Mouse (Mus musculus) stomach, embryonic 16.5 days (tissue): Measurements from ENCODE around the gene Tnf. TPM values are rescaled to one million over a fixed set of nuclear protein-coding genes. Genes with fewer than 3 reads are reported as not detected.

Experiments used
- ATAC-seq: fragments of 200-750 bp; cut with Nextera tagmentation; 2 replicates; pipeline ENCODE4 v1.8.0; 2017; ENCODE audit warnings: moderate number of reproducible peaks, moderate TSS enrichment; ENCODE audit not compliant: insufficient read depth, low FRiP score
- H3K27ac ChIP-seq: fragments of 300-500 bp; sonication (generic); 2 replicates; pipeline ENCODE4 v1.5.1; 2014; ENCODE audit warnings: low read length
- H3K27me3 ChIP-seq: fragments of 300-500 bp; sonication (generic); 2 replicates; pipeline ENCODE4 v1.6.1; 2014; ENCODE audit warnings: low read length, control low read depth, mixed read lengths; ENCODE audit not compliant: control insufficient read depth, insufficient read depth
- H3K36me3 ChIP-seq: fragments of 300-500 bp; sonication (generic); 2 replicates; pipeline ENCODE4 v1.6.1; 2014; ENCODE audit warnings: low read length; ENCODE audit not compliant: control insufficient read depth, insufficient read depth
- H3K4me1 ChIP-seq: fragments of 300-500 bp; sonication (generic); 2 replicates; pipeline ENCODE4 v1.6.1; 2014; ENCODE audit warnings: low read length, control low read depth, mixed read lengths; ENCODE audit not compliant: control insufficient read depth, insufficient read depth
- H3K4me2 ChIP-seq: fragments of 300-500 bp; sonication (generic); 2 replicates; pipeline ENCODE4 v1.6.1; 2014; ENCODE audit warnings: low read depth, low read length, mixed read lengths
- H3K4me3 ChIP-seq: fragments of 300-500 bp; sonication (generic); replicated peaks from 2 replicates; pipeline ENCODE4 v1.5.1; 2014; ENCODE audit warnings: mild to moderate bottlenecking, low read length
- H3K9ac ChIP-seq: fragments of 300-500 bp; sonication (generic); 2 replicates; pipeline ENCODE4 v1.6.1; 2014; ENCODE audit warnings: low read length
- H3K9me3 ChIP-seq: fragments of 300-500 bp; sonication (generic); replicated peaks from 2 replicates; pipeline ENCODE4 v1.6.1; 2016; ENCODE audit warnings: low read length, control low read depth; ENCODE audit not compliant: control insufficient read depth
- WGBS: fragments of 180-500 bp; shearing (Covaris S2); extraction: QIAGEN DNeasy Blood & Tissue Kit; methylation state at CpG from one replicate; pipeline ENCODE4 v1.1.7; 2014; 5-methylcytosine and 5-hydroxymethylcytosine counted together
- polyA plus RNA-seq: library from polyadenylated mRNA; unstranded; fragments of >200 nt; fragmentation: Nextera tagmentation; extraction: Ambion mirVana; gene quantifications from 2 replicates; pipeline ENCODE4 v1.2.1, GENCODE M21; 2015

The Tnf gene
- polyA plus RNA-seq, 1 experiment from 2014 or later = 0.32 TPM

DNA sequence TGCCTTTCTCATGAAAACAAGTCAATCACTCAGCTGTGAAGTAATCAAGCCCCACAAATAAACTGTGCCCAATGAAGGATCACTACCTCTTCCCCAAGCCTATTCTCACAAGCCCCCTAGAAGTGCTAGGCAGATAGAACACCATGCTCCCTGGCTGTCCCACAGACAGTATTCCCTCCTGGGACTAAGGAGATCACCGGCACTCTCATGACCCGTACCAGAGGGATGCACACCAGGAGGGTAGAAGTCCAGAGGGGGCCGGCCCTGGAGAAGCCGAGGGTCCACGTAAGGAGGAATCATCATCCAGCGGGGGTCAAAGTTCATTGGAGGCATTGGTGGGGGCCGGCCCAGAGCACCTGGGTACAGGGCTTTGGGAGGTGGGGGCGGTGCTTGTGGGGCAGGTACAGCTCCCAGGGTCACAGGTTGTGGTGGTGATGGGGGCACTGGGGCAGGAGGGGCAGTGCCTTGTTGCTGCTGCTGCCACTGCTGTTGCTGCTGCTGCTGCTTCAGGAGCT is 44.1 kb downstream of the Tnf start:
- H3K4me2 ChIP-seq = no peak overlapping the region
- no peak overlapping the region for H3K9ac ChIP-seq
- no peak overlapping the region for H3K27ac ChIP-seq
- ATAC-seq = no peak
- H3K9me3 ChIP-seq = no peaks in the 10 kb centered on the region
- WGBS = 89% methylated on average over 8 of the region's 8 CpGs
- no peak overlapping the region for H3K4me3 ChIP-seq
- no peaks in the 10 kb centered on the region for H3K27me3 ChIP-seq
- H3K4me1 ChIP-seq = peaks cover 8% of the 10 kb centered on the region
- H3K36me3 ChIP-seq = peaks cover 68% of the 10 kb centered on the region

DNA sequence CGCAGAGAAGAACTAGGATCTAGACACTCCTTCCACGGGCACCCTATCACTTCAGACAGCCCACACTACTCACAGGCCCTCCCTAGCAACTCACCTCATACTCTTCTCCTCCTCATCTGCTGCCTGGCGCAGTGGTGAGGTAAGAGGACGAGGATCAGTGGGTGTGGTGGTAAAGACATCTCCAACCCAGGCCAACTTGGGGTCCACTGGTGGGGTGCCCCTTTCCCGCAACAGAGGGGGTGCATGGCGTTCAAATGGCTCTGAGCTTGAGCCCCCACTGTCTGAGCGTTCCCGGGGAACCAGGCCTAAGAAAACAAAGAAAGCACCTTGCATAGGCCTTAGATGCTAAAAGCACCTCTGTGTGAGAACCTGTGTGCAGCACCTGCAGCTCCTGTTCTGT is 44.6 kb downstream of the Tnf start:
- H3K9me3 ChIP-seq = no peaks in the 10 kb centered on the region
- WGBS = 87% methylated on average over 8 of the region's 8 CpGs
- peaks cover 4% of the 10 kb centered on the region for H3K4me1 ChIP-seq
- peaks cover 72% of the 10 kb centered on the region for H3K36me3 ChIP-seq
- H3K27ac ChIP-seq = no peak overlapping the region
- no peak overlapping the region for H3K4me2 ChIP-seq
- H3K9ac ChIP-seq = no peak overlapping the region
- no peaks in the 10 kb centered on the region for H3K27me3 ChIP-seq
- ATAC-seq = no peak
- H3K4me3 ChIP-seq = no peak overlapping the region

DNA sequence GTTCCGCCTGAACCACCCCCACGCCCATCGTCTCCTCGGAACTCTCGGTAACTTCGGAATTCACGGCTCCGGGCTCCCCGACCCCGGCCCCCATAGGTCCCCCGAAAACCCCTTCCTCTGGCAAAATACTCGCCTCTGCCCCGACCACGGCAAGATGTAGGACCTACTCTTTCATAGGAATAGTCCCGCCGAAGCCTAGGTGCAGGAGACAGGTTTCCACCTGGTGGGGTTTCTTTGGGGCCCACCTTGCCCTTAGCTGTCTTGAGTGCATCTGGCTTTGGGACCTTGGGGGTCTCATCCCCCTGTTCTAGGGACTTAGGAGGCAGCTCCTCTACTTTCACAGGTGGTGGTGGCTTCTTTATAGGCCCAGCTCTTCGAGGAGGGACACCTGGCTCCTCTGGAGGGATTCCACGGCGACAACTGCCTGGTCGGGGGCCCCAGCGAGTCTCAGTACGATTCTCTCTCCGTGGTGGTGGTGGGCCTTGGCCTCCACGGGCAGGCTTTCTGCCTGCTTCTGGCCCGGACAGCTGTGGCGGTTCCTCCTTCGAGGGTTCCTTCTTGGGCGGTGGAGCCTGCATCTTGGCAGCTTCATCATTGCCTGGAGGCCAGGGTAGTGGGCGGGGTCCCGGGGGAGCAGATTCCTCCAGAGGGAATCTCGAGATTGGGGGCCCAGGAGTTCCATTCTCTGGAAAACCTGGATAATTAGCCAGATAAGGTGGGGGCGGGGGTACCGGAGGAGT is 45.2 kb downstream of the Tnf start:
- Histone ChIP-seq H3K36me3 (peaks cover 74% of the 10 kb centered on the region), H3K4me3 (no peak overlapping the region), H3K4me1 (no peaks in the 10 kb centered on the region), H3K27ac (no peak overlapping the region), H3K9ac (no peak overlapping the region), H3K4me2 (no peak overlapping the region), H3K9me3 (no peaks in the 10 kb centered on the region), H3K27me3 (no peaks in the 10 kb centered on the region)
- WGBS = 85% methylated on average over 33 of the region's 33 CpGs
- ATAC-seq = no peak

DNA sequence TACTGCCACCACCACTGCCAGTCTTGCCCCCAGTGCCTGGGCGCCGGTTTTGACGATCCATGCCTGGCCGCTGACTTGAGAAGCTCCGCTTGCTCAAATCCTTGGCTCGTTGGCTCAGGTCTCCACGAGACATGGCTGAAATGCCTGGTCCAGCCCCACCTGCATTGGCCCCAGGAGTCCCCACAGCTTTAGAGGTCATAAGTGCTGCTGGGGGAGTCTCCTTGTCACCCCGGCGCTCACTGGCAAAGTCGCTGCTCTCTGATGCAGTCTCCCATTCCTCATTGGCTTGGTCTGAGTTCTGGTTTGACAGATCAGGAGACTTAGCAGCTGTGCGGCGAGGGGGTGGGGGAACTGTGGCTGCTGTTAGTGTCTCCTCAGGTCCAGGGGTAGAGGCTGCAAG is 46.4 kb downstream of the Tnf start:
- Histone ChIP-seq H3K27ac (no peak overlapping the region), H3K9me3 (no peaks in the 10 kb centered on the region), H3K4me2 (no peak overlapping the region), H3K4me1 (no peaks in the 10 kb centered on the region), H3K27me3 (no peaks in the 10 kb centered on the region), H3K9ac (no peak overlapping the region), H3K36me3 (peaks cover 66% of the 10 kb centered on the region), H3K4me3 (no peak overlapping the region)
- 88% methylated on average over 12 of the region's 12 CpGs for WGBS
- no peak for ATAC-seq

DNA sequence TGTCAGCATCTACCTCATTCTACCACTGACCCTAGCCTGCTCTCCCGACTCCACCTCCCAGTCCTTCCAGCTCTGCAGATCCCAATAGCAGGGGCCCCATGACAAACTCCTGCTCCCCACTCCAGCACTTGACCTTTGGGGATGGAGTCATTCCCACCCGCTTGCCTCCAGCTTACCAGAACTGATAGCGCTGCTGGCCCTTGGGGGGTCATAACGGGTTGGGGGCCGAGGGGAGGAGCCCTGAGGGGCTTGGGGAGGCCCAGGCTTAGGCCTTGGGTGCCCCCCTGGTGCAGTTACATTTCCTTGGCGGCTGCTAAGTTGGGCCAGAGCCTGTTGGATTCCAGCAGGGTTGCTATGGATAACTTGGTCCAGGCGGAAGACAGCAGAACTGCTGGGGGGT is 47.2 kb downstream of the Tnf start:
- Histone ChIP-seq H3K27ac (no peak overlapping the region), H3K36me3 (peaks cover 69% of the 10 kb centered on the region), H3K9ac (no peak overlapping the region), H3K4me1 (no peaks in the 10 kb centered on the region), H3K9me3 (no peaks in the 10 kb centered on the region), H3K4me3 (no peak overlapping the region), H3K27me3 (no peaks in the 10 kb centered on the region), H3K4me2 (no peak overlapping the region)
- 86% methylated on average over 7 of the region's 7 CpGs for WGBS
- no peak for ATAC-seq

DNA sequence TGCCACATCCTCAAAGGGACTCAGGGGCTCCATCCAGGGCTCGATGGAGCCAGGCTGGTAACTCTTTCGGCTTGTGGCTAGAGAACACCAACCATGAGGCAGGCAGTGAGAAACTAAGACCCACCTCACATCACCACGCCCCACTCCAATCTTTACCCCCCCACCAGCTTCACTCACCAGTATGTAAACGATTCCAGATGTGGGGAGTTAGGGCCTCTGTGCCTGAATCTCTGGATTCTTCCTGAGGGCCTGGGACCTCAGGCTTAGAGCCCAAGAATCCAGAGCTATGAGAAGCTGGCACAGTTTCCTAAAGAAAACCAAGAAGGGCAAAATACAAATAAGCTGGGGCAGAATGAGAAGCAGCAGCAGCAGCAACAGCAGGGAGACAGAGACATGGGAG is 47.9 kb downstream of the Tnf start:
- H3K36me3 ChIP-seq = peaks cover 68% of the 10 kb centered on the region
- H3K9ac ChIP-seq = no peak overlapping the region
- H3K4me3 ChIP-seq = no peak overlapping the region
- 81% methylated on average over 4 of the region's 4 CpGs for WGBS
- no peak for ATAC-seq
- no peak overlapping the region for H3K4me2 ChIP-seq
- H3K27ac ChIP-seq = no peak overlapping the region
- no peaks in the 10 kb centered on the region for H3K4me1 ChIP-seq
- no peaks in the 10 kb centered on the region for H3K9me3 ChIP-seq
- no peaks in the 10 kb centered on the region for H3K27me3 ChIP-seq

DNA sequence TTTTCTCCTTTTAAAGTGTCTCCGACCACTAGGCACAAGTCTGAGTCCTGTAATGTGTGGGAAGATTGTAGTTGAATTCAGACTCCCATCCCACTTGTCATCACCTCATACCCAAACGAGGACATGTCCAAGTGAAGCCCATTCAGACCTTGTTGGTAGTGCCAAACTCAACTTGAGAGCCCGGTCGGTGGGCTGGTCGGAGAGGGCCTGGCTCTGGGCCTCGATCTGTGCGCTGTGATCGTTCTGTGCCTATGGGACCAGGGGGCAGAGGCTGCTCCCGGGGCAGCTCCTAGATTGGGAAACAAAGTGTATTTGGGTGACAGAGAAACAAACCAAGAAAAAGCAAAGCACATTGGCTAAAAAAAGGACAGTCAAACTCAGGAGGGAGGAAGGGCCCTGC is 48.7 kb downstream of the Tnf start:
- Histone ChIP-seq H3K36me3 (peaks cover 60% of the 10 kb centered on the region), H3K4me2 (no peak overlapping the region), H3K9me3 (no peaks in the 10 kb centered on the region), H3K9ac (no peak overlapping the region), H3K4me1 (no peaks in the 10 kb centered on the region), H3K4me3 (no peak overlapping the region), H3K27me3 (no peaks in the 10 kb centered on the region), H3K27ac (no peak overlapping the region)
- WGBS = 89% methylated on average over 9 of the region's 9 CpGs
- ATAC-seq = no peak

DNA sequence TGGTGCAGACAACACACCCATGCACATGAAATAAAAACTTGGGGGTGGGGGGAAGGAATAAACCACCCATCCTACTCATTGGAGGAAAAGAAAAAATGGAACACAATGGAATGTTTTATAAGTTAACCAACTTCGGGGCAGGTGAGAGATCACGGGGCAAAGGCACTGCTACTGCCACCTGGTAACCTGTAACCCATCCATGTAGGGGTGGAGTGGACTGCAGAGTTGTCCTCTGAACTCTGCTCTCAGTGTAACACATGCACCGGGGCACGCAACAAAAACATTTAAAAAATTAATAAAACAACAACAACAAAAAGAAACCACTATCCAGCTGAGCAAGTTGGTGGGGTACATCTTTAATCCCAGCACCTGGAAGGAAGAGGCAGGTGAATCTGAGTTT is 49.7 kb downstream of the Tnf start:
- H3K4me2 ChIP-seq = no peak overlapping the region
- no peaks in the 10 kb centered on the region for H3K4me1 ChIP-seq
- H3K36me3 ChIP-seq = peaks cover 51% of the 10 kb centered on the region
- H3K9me3 ChIP-seq = no peaks in the 10 kb centered on the region
- H3K27me3 ChIP-seq = no peaks in the 10 kb centered on the region
- WGBS = 89% methylated on average over 4 of the region's 4 CpGs
- H3K4me3 ChIP-seq = no peak overlapping the region
- ATAC-seq = no peak
- no peak overlapping the region for H3K27ac ChIP-seq
- no peak overlapping the region for H3K9ac ChIP-seq
